Mouse (Mus musculus): ENCODE results near the gene Otop2.

GRCm38 (mm10) chr11:115349976-115350375 is 43.0 kb downstream of the Otop2 start:
- no peak for TF ChIP-seq CTCF (IDR thresholded peaks at IDR 0.05; ENCODE audit: insufficient read depth, low read depth, low read length)
- TF ChIP-seq POLR2A (IDR thresholded peaks at IDR 0.05; ENCODE audit: insufficient read depth, low read depth, low read length), result no peak
